Mouse (Mus musculus): ENCODE data around the gene Mctp1. TPM values are rescaled to one million over a fixed set of nuclear protein-coding genes. Genes with fewer than 3 reads are reported as not detected.
"Not testable (repeated sequence)": the region's sequence is repeated elsewhere in the genome, so short reads cannot be mapped to it uniquely, and the experiment has no call there.

Mctp1 gene
- polyA plus RNA-seq, 1 experiment: not detected

DNA sequence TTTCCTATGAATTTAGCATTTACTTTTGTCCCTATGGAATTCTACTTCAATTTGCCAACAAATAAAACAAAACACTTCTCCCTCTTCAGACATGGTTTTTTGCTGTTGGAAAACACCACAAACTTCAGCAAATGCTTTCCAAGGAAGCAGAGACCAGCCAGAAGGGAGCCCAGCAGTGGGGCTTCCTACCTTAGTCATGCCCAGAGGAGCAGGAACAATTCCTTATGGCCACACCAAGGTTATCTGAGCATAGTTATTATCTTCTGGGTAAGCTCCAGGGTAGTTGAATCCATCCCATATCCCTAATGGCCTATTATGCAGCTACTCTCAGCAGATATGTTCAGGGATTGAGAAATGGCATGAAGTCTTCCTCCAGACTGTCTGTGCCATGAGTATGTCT lies 52.1 kb downstream of the Mctp1 start:
- Histone ChIP-seq H3K27me3 (ENCODE audit: control insufficient read depth, insufficient read depth, low read length, poor library complexity, severe bottlenecking) (no peaks in the 10 kb centered on the region), H3K9ac (ENCODE audit: low read depth, poor library complexity, severe bottlenecking) (no peak overlapping the region), H3K9me3 (replicated peaks; ENCODE audit: control insufficient read depth, insufficient read depth, low read length, poor library complexity, severe bottlenecking) (no peaks in the 10 kb centered on the region), H3K27ac (ENCODE audit: insufficient read depth, low read length) (no peak overlapping the region), H3K4me3 (ENCODE audit: low read depth, low read length) (no peak overlapping the region), H3K4me1 (ENCODE audit: control insufficient read depth, insufficient read depth, low read length) (no peaks in the 10 kb centered on the region), H3K36me3 (ENCODE audit: control insufficient read depth, insufficient read depth, low read length, poor library complexity, severe bottlenecking) (no peaks in the 10 kb centered on the region)
- TF ChIP-seq POLR2A (IDR thresholded peaks at IDR 0.05; ENCODE audit: insufficient read depth, low read length) (no peak), EP300 (IDR thresholded peaks at IDR 0.05; ENCODE audit: insufficient read depth, low read depth, low read length) (no peak), CTCF (IDR thresholded peaks at IDR 0.05; ENCODE audit: low read depth, low read length) (no peak)

DNA sequence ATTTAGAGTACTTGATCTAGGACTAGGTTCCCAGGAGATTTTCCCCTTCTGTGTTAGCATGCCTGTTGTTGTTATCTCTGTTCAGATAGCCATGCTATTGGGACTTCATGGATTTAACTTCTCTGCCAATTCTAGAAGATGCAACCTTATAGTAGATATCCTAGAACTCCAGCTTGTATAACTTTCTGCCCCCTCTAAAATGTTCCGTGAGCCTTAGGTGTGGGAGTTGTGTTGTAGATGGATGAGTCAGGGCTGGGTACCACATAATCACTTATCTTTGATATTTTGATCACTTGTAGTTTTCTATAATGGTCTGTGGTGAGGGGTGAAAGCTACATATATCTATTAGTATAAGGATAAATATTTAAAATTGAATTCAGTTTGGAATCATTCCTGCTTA lies 54.4 kb downstream of the Mctp1 start:
- no peaks in the 10 kb centered on the region for H3K4me1 ChIP-seq (ENCODE audit: control insufficient read depth, insufficient read depth, low read length)
- H3K9ac ChIP-seq (ENCODE audit: low read depth, poor library complexity, severe bottlenecking): no peak overlapping the region
- TF ChIP-seq EP300 (IDR thresholded peaks at IDR 0.05; ENCODE audit: insufficient read depth, low read depth, low read length): no peak
- no peak overlapping the region for H3K4me3 ChIP-seq (ENCODE audit: low read depth, low read length)
- no peaks in the 10 kb centered on the region for H3K36me3 ChIP-seq (ENCODE audit: control insufficient read depth, insufficient read depth, low read length, poor library complexity, severe bottlenecking)
- no peaks in the 10 kb centered on the region for H3K27me3 ChIP-seq (ENCODE audit: control insufficient read depth, insufficient read depth, low read length, poor library complexity, severe bottlenecking)
- H3K27ac ChIP-seq (ENCODE audit: insufficient read depth, low read length): no peak overlapping the region
- H3K9me3 ChIP-seq (replicated peaks; ENCODE audit: control insufficient read depth, insufficient read depth, low read length, poor library complexity, severe bottlenecking): no peaks in the 10 kb centered on the region

GRCm38 (mm10) chr13:76446059-76446458 lies 61.7 kb downstream of the Mctp1 start:
- H3K27ac ChIP-seq (ENCODE audit: insufficient read depth, low read length): no peak overlapping the region
- no peaks in the 10 kb centered on the region for H3K36me3 ChIP-seq (ENCODE audit: control insufficient read depth, insufficient read depth, low read length, poor library complexity, severe bottlenecking)
- TF ChIP-seq CTCF (IDR thresholded peaks at IDR 0.05; ENCODE audit: low read depth, low read length) (no peak), EP300 (IDR thresholded peaks at IDR 0.05; ENCODE audit: insufficient read depth, low read depth, low read length) (no peak), POLR2A (IDR thresholded peaks at IDR 0.05; ENCODE audit: insufficient read depth, low read length) (no peak)
- H3K9me3 ChIP-seq (replicated peaks; ENCODE audit: control insufficient read depth, insufficient read depth, low read length, poor library complexity, severe bottlenecking): peaks cover 8% of the 10 kb centered on the region; the same call in 1 of the 2 replicates
- no peak overlapping the region for H3K4me3 ChIP-seq (ENCODE audit: low read depth, low read length)
- no peaks in the 10 kb centered on the region for H3K4me1 ChIP-seq (ENCODE audit: control insufficient read depth, insufficient read depth, low read length)
- H3K27me3 ChIP-seq (ENCODE audit: control insufficient read depth, insufficient read depth, low read length, poor library complexity, severe bottlenecking): no peaks in the 10 kb centered on the region
- no peak overlapping the region for H3K9ac ChIP-seq (ENCODE audit: low read depth, poor library complexity, severe bottlenecking)

DNA sequence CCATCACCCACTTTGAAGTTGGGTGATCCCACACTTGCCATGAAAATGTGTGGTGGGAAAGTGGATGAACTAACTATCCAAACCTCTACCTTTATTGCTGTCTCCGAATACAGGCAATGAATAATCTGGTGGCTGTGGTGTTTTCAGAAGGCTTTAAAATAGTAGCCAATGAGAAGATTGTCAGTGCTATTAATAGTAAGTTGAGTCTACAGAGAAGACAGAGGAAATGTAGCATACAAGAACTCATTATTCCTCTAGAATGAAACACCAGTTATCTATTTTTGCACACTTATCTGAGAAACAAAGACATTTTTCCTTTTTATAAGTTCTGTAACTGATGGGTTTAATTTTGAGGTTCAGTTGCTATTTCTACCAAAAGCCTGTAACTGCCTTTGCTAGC lies 63.2 kb downstream of the Mctp1 start:
- TF ChIP-seq EP300 (IDR thresholded peaks at IDR 0.05; ENCODE audit: insufficient read depth, low read depth, low read length) (no peak), CTCF (IDR thresholded peaks at IDR 0.05; ENCODE audit: low read depth, low read length) (no peak), POLR2A (IDR thresholded peaks at IDR 0.05; ENCODE audit: insufficient read depth, low read length) (no peak)
- H3K4me3 ChIP-seq (ENCODE audit: low read depth, low read length): no peak overlapping the region
- H3K9ac ChIP-seq (ENCODE audit: low read depth, poor library complexity, severe bottlenecking): no peak overlapping the region
- H3K9me3 ChIP-seq (replicated peaks; ENCODE audit: control insufficient read depth, insufficient read depth, low read length, poor library complexity, severe bottlenecking): peaks cover 8% of the 10 kb centered on the region; the same call in 1 of the 2 replicates
- H3K27ac ChIP-seq (ENCODE audit: insufficient read depth, low read length): no peak overlapping the region
- H3K27me3 ChIP-seq (ENCODE audit: control insufficient read depth, insufficient read depth, low read length, poor library complexity, severe bottlenecking): no peaks in the 10 kb centered on the region
- H3K36me3 ChIP-seq (ENCODE audit: control insufficient read depth, insufficient read depth, low read length, poor library complexity, severe bottlenecking): no peaks in the 10 kb centered on the region
- H3K4me1 ChIP-seq (ENCODE audit: control insufficient read depth, insufficient read depth, low read length): no peaks in the 10 kb centered on the region

DNA sequence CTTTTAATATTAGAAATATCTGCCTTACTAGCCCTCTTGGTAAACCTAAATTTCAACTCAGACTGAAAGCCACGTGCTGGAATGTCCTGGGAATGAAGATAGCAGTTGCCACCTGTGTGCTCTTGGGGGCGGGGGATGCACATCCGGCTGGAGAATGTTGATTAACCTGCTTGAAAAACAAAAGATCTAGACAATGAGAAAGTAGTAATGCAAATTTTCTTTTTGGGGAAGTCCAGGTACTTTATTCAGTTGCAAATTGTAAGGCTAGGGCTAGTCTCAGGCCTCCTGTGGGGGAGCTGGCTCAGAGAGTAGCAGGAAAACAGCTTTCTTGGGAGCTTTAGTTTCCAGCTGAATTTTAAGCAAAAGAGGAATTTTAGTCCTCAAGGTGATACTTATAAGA lies 67.2 kb downstream of the Mctp1 start:
- H3K9ac ChIP-seq (ENCODE audit: low read depth, poor library complexity, severe bottlenecking); H3K27ac ChIP-seq (ENCODE audit: insufficient read depth, low read length); H3K27me3 ChIP-seq (ENCODE audit: control insufficient read depth, insufficient read depth, low read length, poor library complexity, severe bottlenecking); H3K36me3 ChIP-seq (ENCODE audit: control insufficient read depth, insufficient read depth, low read length, poor library complexity, severe bottlenecking); H3K9me3 ChIP-seq (replicated peaks; ENCODE audit: control insufficient read depth, insufficient read depth, low read length, poor library complexity, severe bottlenecking); H3K4me1 ChIP-seq (ENCODE audit: control insufficient read depth, insufficient read depth, low read length); H3K4me3 ChIP-seq (ENCODE audit: low read depth, low read length): not testable (repeated sequence)

DNA sequence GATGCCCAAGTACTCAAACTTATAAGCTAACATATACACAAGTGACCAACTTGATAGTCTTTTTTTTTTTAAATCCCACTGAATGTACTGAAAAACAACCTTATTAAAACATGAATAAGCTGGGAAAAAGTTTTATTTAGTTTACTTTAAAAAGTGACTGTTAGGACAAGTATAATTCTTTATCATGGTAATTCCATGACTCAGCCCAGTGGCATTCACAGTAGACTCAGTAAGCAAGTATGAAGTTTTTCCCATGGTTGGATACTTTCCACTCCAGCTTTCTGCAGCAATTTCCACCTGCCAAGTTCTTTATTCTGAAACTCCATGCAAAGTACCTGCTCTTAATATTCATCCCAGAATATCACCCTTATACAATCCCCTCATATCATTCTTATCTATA lies 97.3 kb downstream of the Mctp1 start:
- H3K4me1 ChIP-seq (ENCODE audit: control insufficient read depth, insufficient read depth, low read length): no peaks in the 10 kb centered on the region
- TF ChIP-seq POLR2A (IDR thresholded peaks at IDR 0.05; ENCODE audit: insufficient read depth, low read length): no peak
- TF ChIP-seq EP300 (IDR thresholded peaks at IDR 0.05; ENCODE audit: insufficient read depth, low read depth, low read length): no peak
- no peak overlapping the region for H3K4me3 ChIP-seq (ENCODE audit: low read depth, low read length)
- H3K27me3 ChIP-seq (ENCODE audit: control insufficient read depth, insufficient read depth, low read length, poor library complexity, severe bottlenecking): no peaks in the 10 kb centered on the region
- 0 out of 2 replicates have a peak, but pooled peaks cover 4% of the 10 kb centered on the region for H3K9me3 ChIP-seq (replicated peaks; ENCODE audit: control insufficient read depth, insufficient read depth, low read length, poor library complexity, severe bottlenecking)
- H3K9ac ChIP-seq (ENCODE audit: low read depth, poor library complexity, severe bottlenecking): no peak overlapping the region
- H3K36me3 ChIP-seq (ENCODE audit: control insufficient read depth, insufficient read depth, low read length, poor library complexity, severe bottlenecking): no peaks in the 10 kb centered on the region
- H3K27ac ChIP-seq (ENCODE audit: insufficient read depth, low read length): no peak overlapping the region
